Mouse (Mus musculus): ENCODE data around the gene Mab21l3. TPM values are rescaled to one million over a fixed set of nuclear protein-coding genes. Genes with fewer than 3 reads are reported as not detected.

Mab21l3 gene
- polyA plus RNA-seq, 1 experiment: 0.51 TPM

GRCm38 (mm10) chr3:101805562-101806004 is 43.2 kb downstream of the Mab21l3 start:
- 27% methylated on average over 13 of the region's 13 CpGs for WGBS
- DNase-seq (ENCODE audit: low read depth, low spot score): peak; percentile 89

GRCm38 (mm10) chr3:101804971-101805561 is 43.7 kb downstream of the Mab21l3 start:
- no peak for DNase-seq (ENCODE audit: low read depth, low spot score)
- 46% methylated on average over 11 of the region's 11 CpGs for WGBS

GRCm38 (mm10) chr3:101804331-101804730 is 44.4 kb downstream of the Mab21l3 start:
- 67% methylated on average over 6 of the region's 6 CpGs for WGBS

GRCm38 (mm10) chr3:101803764-101804163 is 45.0 kb downstream of the Mab21l3 start:
- 32% methylated on average over 6 of the region's 6 CpGs for WGBS
- no peak for DNase-seq (ENCODE audit: low read depth, low spot score)

More at GRCm38 (mm10) chr3:101804331-101804730, 44.4 kb downstream of the Mab21l3 start:
- DNase-seq (ENCODE audit: low read depth, low spot score): no peak

GRCm38 (mm10) chr3:101802746-101803145 is 46.0 kb downstream of the Mab21l3 start:
- DNase-seq (ENCODE audit: low read depth, low spot score): no peak
- WGBS: 80% methylated on average over 6 of the region's 6 CpGs

GRCm38 (mm10) chr3:101800596-101801018 is 48.2 kb downstream of the Mab21l3 start:
- no peak for DNase-seq (ENCODE audit: low read depth, low spot score)
- WGBS: 60% methylated on average over 11 of the region's 11 CpGs

GRCm38 (mm10) chr3:101799852-101800595 is 48.7 kb downstream of the Mab21l3 start:
- WGBS: 65% methylated on average over 14 of the region's 14 CpGs
- no peak for DNase-seq (ENCODE audit: low read depth, low spot score)

- DNase-seq (ENCODE audit: low read depth, low spot score): no peak
- 41% methylated on average over 15 of the region's 15 CpGs for WGBS
These were observed 50.7 kb downstream of the Mab21l3 start for GRCm38 (mm10) chr3:101797830-101798709.

GRCm38 (mm10) chr3:101796212-101796611 is 52.5 kb downstream of the Mab21l3 start:
- DNase-seq (ENCODE audit: low read depth, low spot score): peak; percentile 59
- WGBS: 32% methylated on average over 7 of the region's 7 CpGs

- no peak for DNase-seq (ENCODE audit: low read depth, low spot score)
- WGBS: 73% methylated on average over 15 of the region's 15 CpGs
These were observed 53.2 kb downstream of the Mab21l3 start for GRCm38 (mm10) chr3:101795387-101796039.

GRCm38 (mm10) chr3:101794666-101795065 is 54.1 kb downstream of the Mab21l3 start:
- 94% methylated on average over 9 of the region's 9 CpGs for WGBS
- DNase-seq (ENCODE audit: low read depth, low spot score): no peak

- no peak for DNase-seq (ENCODE audit: low read depth, low spot score)
- WGBS: 80% methylated on average over 5 of the region's 5 CpGs
These were observed 54.7 kb downstream of the Mab21l3 start for GRCm38 (mm10) chr3:101794026-101794425.

GRCm38 (mm10) chr3:101792191-101792590 is 56.6 kb downstream of the Mab21l3 start:
- WGBS: 81% methylated on average over 4 of the region's 4 CpGs
- no peak for DNase-seq (ENCODE audit: low read depth, low spot score)

- peak; percentile 80 for DNase-seq (ENCODE audit: low read depth, low spot score)
- WGBS: 31% methylated on average over 10 of the region's 10 CpGs
These were observed 63.9 kb downstream of the Mab21l3 start for GRCm38 (mm10) chr3:101784768-101785424.

- 94% methylated on average over 2 of the region's 2 CpGs for WGBS
These were observed 65.0 kb downstream of the Mab21l3 start for GRCm38 (mm10) chr3:101783793-101784192.

GRCm38 (mm10) chr3:101780874-101781483 is 67.8 kb downstream of the Mab21l3 start:
- 78% methylated on average over 6 of the region's 6 CpGs for WGBS
- DNase-seq (ENCODE audit: low read depth, low spot score): no peak

More at GRCm38 (mm10) chr3:101783793-101784192, 65.0 kb downstream of the Mab21l3 start:
- DNase-seq (ENCODE audit: low read depth, low spot score): no peak

GRCm38 (mm10) chr3:101778896-101779665 is 69.7 kb downstream of the Mab21l3 start:
- WGBS: 62% methylated on average over 16 of the region's 16 CpGs
- DNase-seq (ENCODE audit: low read depth, low spot score): no peak

- 93% methylated on average over 8 of the region's 8 CpGs for WGBS
- DNase-seq (ENCODE audit: low read depth, low spot score): no peak
These were observed 73.0 kb downstream of the Mab21l3 start for GRCm38 (mm10) chr3:101775732-101776131.

All from large intestine, adult 2 months (tissue).